Mouse (Mus musculus) lung, embryonic 15.5 days (tissue): Measurements from ENCODE around the gene Tmx4. TPM values are rescaled to one million over a fixed set of nuclear protein-coding genes. Genes with fewer than 3 reads are reported as not detected.
A peak's percentile ranks its signal among the peaks of the same experiment; 100 is the strongest.

Experiments used
- ATAC-seq: fragments of 200-750 bp; cut with Nextera tagmentation; 2 replicates; pipeline ENCODE4 v1.8.0; 2017; ENCODE audit warnings: moderate number of reproducible peaks, borderline replicate concordance; ENCODE audit not compliant: low FRiP score, low TSS enrichment; ENCODE audit errors: extremely low read depth
- H3K27ac ChIP-seq: fragments of 300-500 bp; sonication (generic); 2 replicates; pipeline ENCODE4 v1.5.1; 2015; ENCODE audit warnings: moderate library complexity, mild to moderate bottlenecking, inconsistent platforms
- H3K27me3 ChIP-seq: fragments of 300-500 bp; sonication (generic); 2 replicates; pipeline ENCODE4 v1.6.1; 2015; ENCODE audit warnings: inconsistent platforms
- H3K36me3 ChIP-seq: fragments of 300-500 bp; sonication (generic); 2 replicates; pipeline ENCODE4 v1.6.1; 2015; ENCODE audit warnings: inconsistent platforms
- H3K4me1 ChIP-seq: fragments of 300-500 bp; sonication (generic); 2 replicates; pipeline ENCODE4 v1.6.1; 2015; ENCODE audit warnings: inconsistent platforms
- H3K4me2 ChIP-seq: fragments of 300-500 bp; sonication (generic); 2 replicates; pipeline ENCODE4 v1.6.1; 2015; ENCODE audit warnings: inconsistent platforms, mild to moderate bottlenecking, moderate library complexity
- H3K4me3 ChIP-seq: fragments of 300-500 bp; sonication (generic); 2 replicates; pipeline ENCODE4 v1.5.1; 2015; ENCODE audit warnings: mild to moderate bottlenecking, inconsistent platforms
- H3K9ac ChIP-seq: fragments of 300-500 bp; sonication (generic); 2 replicates; pipeline ENCODE4 v1.6.1; 2015; ENCODE audit warnings: inconsistent platforms
- H3K9me3 ChIP-seq: fragments of 300-500 bp; sonication (generic); 2 replicates; pipeline ENCODE4 v1.6.1; 2016; ENCODE audit warnings: inconsistent platforms
- WGBS: fragments of 180-500 bp; shearing (Covaris S2); methylation state at CpG from one replicate; pipeline ENCODE4 v1.1.7; 2015; 5-methylcytosine and 5-hydroxymethylcytosine counted together
- polyA plus RNA-seq: library from polyadenylated mRNA; unstranded; fragments of >200 nt; fragmentation: Nextera tagmentation; extraction: Ambion mirVana; gene quantifications from 2 replicates; pipeline ENCODE4 v1.2.1, GENCODE M21; 2015

Gene Tmx4
- polyA plus RNA-seq = 18.1 and 21.1 TPM in 2 replicates

DNA sequence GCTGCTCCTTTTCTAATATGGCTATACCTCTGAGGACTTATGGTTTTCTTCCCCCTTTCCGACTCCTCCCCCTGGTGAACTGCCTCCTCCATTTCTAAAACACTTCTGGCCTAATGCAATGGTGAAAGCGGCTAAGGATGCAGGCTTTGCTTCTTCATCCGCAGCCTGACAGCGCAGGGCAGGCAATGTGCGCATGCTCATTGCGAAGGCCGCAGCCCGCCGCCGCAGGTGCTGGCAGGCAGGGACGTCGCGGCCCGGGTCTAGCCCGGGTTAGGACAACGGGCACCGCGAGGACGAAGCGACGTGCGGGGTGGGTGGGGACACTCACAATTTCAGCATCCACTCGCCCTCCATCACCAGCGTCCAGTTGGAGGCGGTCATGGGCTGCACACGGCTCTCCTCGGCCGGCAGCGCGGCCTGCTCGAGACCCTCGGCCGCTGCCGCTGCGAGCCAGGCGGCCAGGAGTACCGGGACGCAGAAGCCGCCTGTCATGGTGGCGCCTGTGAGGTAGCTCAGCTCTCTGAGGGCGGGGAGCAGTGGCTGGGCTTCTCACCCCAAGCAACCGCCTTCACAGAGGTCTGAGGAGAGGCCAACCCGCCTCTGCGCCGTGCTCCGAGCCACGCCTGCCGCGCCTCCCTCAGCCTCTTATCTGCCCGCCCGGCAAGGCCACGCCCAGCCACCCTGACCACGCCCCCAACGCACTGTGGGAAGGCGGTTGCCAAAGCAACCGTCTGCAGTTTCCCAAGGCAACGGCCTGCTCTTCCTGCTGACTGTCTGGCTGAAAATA, at the start of gene Tmx4:
Gene Tmx4, minus strand, starts transcription at position 632 of the 787 bp plus-strand sequence.
- H3K4me3 ChIP-seq = peak within 1 kb of the TSS; percentile 74
- H3K9me3 ChIP-seq = no peaks in the 10 kb centered on the region
- H3K27ac ChIP-seq = peak within 1 kb of the TSS; percentile 95
- H3K4me2 ChIP-seq = peak within 1 kb of the TSS; percentile 69
- no peaks in the 10 kb centered on the region for H3K36me3 ChIP-seq
- peak within 1 kb of the TSS; percentile 64 for H3K9ac ChIP-seq
- H3K27me3 ChIP-seq = no peaks in the 10 kb centered on the region
- H3K4me1 ChIP-seq = peaks cover 21% of the 10 kb centered on the region
- under 1% methylated on average over 57 of the region's 57 CpGs for WGBS
- ATAC-seq = peak; percentile 99

DNA sequence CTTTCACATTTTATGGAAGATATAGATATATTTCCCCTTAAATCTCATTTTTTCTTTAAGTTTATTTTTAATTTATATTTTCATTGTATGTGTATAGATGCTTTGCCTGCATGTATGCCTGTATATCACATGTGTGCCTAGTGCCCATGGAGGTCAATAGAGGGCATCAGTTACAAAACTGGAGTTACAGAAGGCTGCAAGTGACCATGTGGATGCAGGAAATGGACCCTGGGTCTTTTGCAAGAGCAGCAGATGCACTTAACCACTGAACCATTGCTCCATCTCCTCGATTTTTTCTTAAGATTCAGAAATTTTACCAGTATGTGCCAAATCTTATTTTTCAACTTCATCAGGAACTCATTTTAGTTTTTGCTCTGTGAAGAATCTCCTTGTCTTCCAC, 48.2 kb upstream of the Tmx4 start:
- no peak overlapping the region for H3K4me2 ChIP-seq
- H3K4me3 ChIP-seq = no peak overlapping the region
- H3K27ac ChIP-seq = no peak overlapping the region
- no peaks in the 10 kb centered on the region for H3K36me3 ChIP-seq
- H3K9ac ChIP-seq = no peak overlapping the region
- H3K9me3 ChIP-seq = no peaks in the 10 kb centered on the region
- 49% methylated on average over 1 of the region's 1 CpGs for WGBS
- no peaks in the 10 kb centered on the region for H3K27me3 ChIP-seq
- H3K4me1 ChIP-seq = no peaks in the 10 kb centered on the region
- no peak for ATAC-seq

DNA sequence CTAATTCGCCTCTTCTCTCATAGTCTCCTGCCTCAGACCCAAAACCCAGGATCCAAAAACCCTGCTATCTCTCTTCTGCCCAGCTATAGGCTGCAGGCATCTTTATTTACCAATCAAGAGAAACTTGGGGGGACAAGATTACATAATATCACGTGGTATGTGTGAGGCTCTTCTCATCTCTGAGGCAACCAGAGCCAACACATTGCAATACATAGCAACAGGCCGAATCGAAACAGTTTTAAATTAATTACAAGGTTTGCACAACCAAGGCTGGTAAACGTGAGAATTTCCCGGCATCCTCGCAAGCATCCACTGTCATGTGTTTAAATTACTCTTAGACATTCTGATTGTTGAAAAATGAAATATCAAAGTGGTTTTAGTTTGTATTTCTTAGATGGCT, 47.1 kb upstream of the Tmx4 start:
- H3K9me3 ChIP-seq = no peaks in the 10 kb centered on the region
- no peak overlapping the region for H3K4me2 ChIP-seq
- no peak overlapping the region for H3K4me3 ChIP-seq
- WGBS = 83% methylated on average over 7 of the region's 7 CpGs
- no peak for ATAC-seq
- H3K4me1 ChIP-seq = no peaks in the 10 kb centered on the region
- no peak overlapping the region for H3K27ac ChIP-seq
- H3K9ac ChIP-seq = no peak overlapping the region
- H3K27me3 ChIP-seq = no peaks in the 10 kb centered on the region
- H3K36me3 ChIP-seq = no peaks in the 10 kb centered on the region

GRCm38 (mm10) chr2:134682326-134682725, 38.4 kb upstream of the Tmx4 start:
- no peak overlapping the region for H3K9ac ChIP-seq
- H3K9me3 ChIP-seq = no peaks in the 10 kb centered on the region
- H3K36me3 ChIP-seq = no peaks in the 10 kb centered on the region
- no peaks in the 10 kb centered on the region for H3K4me1 ChIP-seq
- H3K27ac ChIP-seq = no peak overlapping the region
- 67% methylated on average over 3 of the region's 3 CpGs for WGBS
- no peak overlapping the region for H3K4me2 ChIP-seq
- ATAC-seq = no peak
- H3K27me3 ChIP-seq = no peaks in the 10 kb centered on the region
- no peak overlapping the region for H3K4me3 ChIP-seq

DNA sequence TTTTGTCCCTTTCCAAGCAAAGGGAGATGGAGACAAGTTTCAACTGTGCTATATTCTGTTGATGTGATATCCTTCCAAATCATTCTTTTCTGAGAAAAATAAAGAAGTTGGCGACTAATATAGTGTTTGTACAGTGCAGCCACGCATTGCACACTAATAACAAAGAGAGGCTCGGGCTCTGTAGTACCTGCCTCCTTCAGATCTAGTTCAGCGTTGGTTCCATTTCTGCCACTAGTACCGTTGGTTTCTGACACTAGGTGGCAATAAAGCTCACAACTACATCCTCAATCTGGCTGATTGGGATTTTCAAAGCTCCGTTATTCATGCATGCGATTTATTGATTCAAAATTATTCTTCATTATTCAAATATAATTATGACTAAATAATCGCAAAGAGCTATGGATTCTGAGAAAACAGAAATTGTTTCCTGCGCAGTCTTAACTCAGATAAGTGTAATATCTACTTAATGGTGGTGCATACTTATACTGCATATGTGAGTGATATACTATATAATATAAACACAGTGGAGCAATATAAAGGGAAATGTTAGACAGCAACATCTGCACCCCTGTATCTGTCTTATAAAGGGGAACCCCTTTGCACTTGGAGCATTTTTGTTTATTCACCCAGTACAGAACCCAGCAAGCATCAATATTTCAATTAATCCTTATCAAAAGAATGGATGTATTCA, 37.5 kb upstream of the Tmx4 start:
- WGBS = 23% methylated on average over 9 of the region's 9 CpGs
- Histone ChIP-seq H3K9ac (no peak overlapping the region), H3K36me3 (no peaks in the 10 kb centered on the region), H3K4me1 (no peaks in the 10 kb centered on the region), H3K27me3 (no peaks in the 10 kb centered on the region), H3K4me2 (no peak overlapping the region), H3K9me3 (no peaks in the 10 kb centered on the region), H3K4me3 (no peak overlapping the region), H3K27ac (no peak overlapping the region)
- no peak for ATAC-seq

GRCm38 (mm10) chr2:134679567-134679966, 35.6 kb upstream of the Tmx4 start:
- no peak overlapping the region for H3K27ac ChIP-seq
- no peak overlapping the region for H3K4me2 ChIP-seq
- H3K9ac ChIP-seq = no peak overlapping the region
- ATAC-seq = peak; percentile 52; the same call in 1 of the 2 replicates
- no peaks in the 10 kb centered on the region for H3K36me3 ChIP-seq
- H3K4me1 ChIP-seq = no peaks in the 10 kb centered on the region
- no peak overlapping the region for H3K4me3 ChIP-seq
- no peaks in the 10 kb centered on the region for H3K9me3 ChIP-seq
- H3K27me3 ChIP-seq = no peaks in the 10 kb centered on the region
- 33% methylated on average over 3 of the region's 3 CpGs for WGBS

GRCm38 (mm10) chr2:134675465-134675864, 31.5 kb upstream of the Tmx4 start:
- 67% methylated on average over 1 of the region's 1 CpGs for WGBS
- H3K27me3 ChIP-seq = no peaks in the 10 kb centered on the region
- no peak for ATAC-seq
- no peak overlapping the region for H3K4me3 ChIP-seq
- H3K9me3 ChIP-seq = no peaks in the 10 kb centered on the region
- no peak overlapping the region for H3K4me2 ChIP-seq
- H3K9ac ChIP-seq = no peak overlapping the region
- no peaks in the 10 kb centered on the region for H3K36me3 ChIP-seq
- no peaks in the 10 kb centered on the region for H3K4me1 ChIP-seq
- no peak overlapping the region for H3K27ac ChIP-seq

GRCm38 (mm10) chr2:134673604-134674003, 29.7 kb upstream of the Tmx4 start:
- no peaks in the 10 kb centered on the region for H3K36me3 ChIP-seq
- no peak overlapping the region for H3K4me3 ChIP-seq
- no peaks in the 10 kb centered on the region for H3K9me3 ChIP-seq
- 77% methylated on average over 5 of the region's 5 CpGs for WGBS
- H3K27ac ChIP-seq = no peak overlapping the region
- no peak overlapping the region for H3K9ac ChIP-seq
- H3K4me2 ChIP-seq = no peak overlapping the region
- H3K4me1 ChIP-seq = no peaks in the 10 kb centered on the region
- no peaks in the 10 kb centered on the region for H3K27me3 ChIP-seq
- ATAC-seq = no peak

GRCm38 (mm10) chr2:134656477-134656876, 12.5 kb upstream of the Tmx4 start:
- Histone ChIP-seq H3K9me3 (no peaks in the 10 kb centered on the region), H3K4me1 (no peaks in the 10 kb centered on the region), H3K36me3 (no peaks in the 10 kb centered on the region), H3K4me2 (no peak overlapping the region), H3K27ac (no peak overlapping the region), H3K9ac (no peak overlapping the region), H3K27me3 (no peaks in the 10 kb centered on the region), H3K4me3 (no peak overlapping the region)
- ATAC-seq = 0 out of 2 replicates have a peak, but pooled peaks have one; percentile 39
- WGBS = 15% methylated on average over 4 of the region's 4 CpGs

DNA sequence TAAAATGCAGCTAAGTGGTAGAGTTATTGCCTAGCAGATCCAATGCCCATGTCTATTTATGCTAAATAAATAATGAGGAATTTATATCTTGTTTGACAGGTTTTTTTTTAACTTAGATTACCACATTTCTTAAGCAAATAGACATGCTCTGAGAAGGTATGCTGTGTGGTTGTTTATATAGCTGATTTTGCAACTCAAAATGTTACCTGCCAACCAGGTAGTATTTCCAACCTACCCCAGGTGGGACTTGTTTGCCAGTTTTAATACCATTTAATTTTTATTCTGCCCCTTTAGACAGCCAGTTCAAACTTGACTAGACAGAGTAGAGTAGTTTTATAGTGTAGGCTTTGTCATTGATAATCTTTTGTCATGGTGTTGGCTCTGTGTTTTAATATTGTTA, 10.7 kb upstream of the Tmx4 start:
- Histone ChIP-seq H3K4me1 (no peaks in the 10 kb centered on the region), H3K27ac (no peak overlapping the region), H3K9ac (no peak overlapping the region), H3K36me3 (no peaks in the 10 kb centered on the region), H3K9me3 (no peaks in the 10 kb centered on the region), H3K4me2 (no peak overlapping the region), H3K27me3 (no peaks in the 10 kb centered on the region), H3K4me3 (no peak overlapping the region)
- ATAC-seq = no peak

DNA sequence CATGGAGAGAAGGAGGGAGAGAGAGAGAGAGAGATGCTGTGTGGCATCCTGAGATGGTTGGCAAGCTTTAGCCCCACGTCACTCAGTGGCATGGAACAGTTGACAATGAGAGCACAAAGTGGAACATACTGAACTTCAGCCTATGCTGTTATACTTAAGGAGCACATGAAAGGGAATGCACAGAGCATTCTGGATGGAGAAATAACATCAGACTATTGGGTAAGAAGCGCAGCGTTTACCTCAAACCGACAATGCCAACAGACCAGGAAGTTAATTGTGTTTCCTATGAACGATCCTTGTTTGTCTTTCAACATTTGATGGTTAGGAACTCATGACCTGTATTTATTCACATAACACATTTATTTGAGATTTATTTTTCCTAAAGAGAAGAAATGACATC, 8.8 kb upstream of the Tmx4 start:
- Histone ChIP-seq H3K4me1 (no peaks in the 10 kb centered on the region), H3K27me3 (no peaks in the 10 kb centered on the region), H3K9me3 (no peaks in the 10 kb centered on the region), H3K4me2 (no peak overlapping the region), H3K4me3 (no peak overlapping the region), H3K27ac (no peak overlapping the region), H3K9ac (no peak overlapping the region), H3K36me3 (no peaks in the 10 kb centered on the region)
- WGBS = 66% methylated on average over 5 of the region's 5 CpGs
- ATAC-seq = no peak

DNA sequence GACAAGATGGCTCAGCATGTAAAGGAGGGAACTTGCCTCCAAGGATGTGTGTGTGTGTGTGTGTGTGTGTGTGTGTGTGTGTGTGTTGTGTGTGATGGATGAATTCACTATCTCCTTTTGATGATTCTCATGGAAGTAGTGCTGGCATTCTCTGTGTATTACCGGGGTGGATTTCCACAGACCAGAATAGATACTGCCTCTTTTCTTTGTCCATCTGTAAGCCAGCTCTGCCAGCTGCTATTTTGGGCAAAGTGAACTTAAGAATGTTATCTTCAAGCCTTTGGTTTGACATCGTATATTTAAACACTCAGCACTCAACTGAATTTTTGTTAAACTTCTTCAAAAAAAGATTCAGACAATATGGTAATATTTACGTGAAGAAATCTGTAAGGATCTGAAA, 5.1 kb upstream of the Tmx4 start:
- Histone ChIP-seq H3K9me3 (no peaks in the 10 kb centered on the region), H3K36me3 (no peaks in the 10 kb centered on the region), H3K4me3 (no peak overlapping the region), H3K4me1 (peaks cover 15% of the 10 kb centered on the region), H3K27me3 (no peaks in the 10 kb centered on the region), H3K27ac (no peak overlapping the region), H3K4me2 (no peak overlapping the region), H3K9ac (no peak overlapping the region)
- no peak for ATAC-seq
- WGBS = 36% methylated on average over 3 of the region's 3 CpGs
